Mouse (Mus musculus) heart, embryonic 11.5 days (tissue): ENCODE data around the gene Pipox. TPM values are rescaled to one million over a fixed set of nuclear protein-coding genes. Genes with fewer than 3 reads are reported as not detected.
A peak's percentile ranks its signal among the peaks of the same experiment; 100 is the strongest.

Source experiments
- ATAC-seq: fragments of 200-750 bp; cut with Nextera tagmentation; replicated peaks from 2 replicates; pipeline ENCODE4 v1.8.0; 2017; ENCODE audit warnings: moderate library complexity; ENCODE audit not compliant: insufficient number of reproducible peaks, low FRiP score, low TSS enrichment
- H3K27ac ChIP-seq: fragments of 300-500 bp; sonication (generic); 2 replicates; pipeline ENCODE4 v1.5.1; 2014; ENCODE audit warnings: mild to moderate bottlenecking, low read depth, low read length
- H3K27me3 ChIP-seq: fragments of 300-500 bp; sonication (generic); 2 replicates; pipeline ENCODE4 v1.6.1; 2014; ENCODE audit warnings: mild to moderate bottlenecking, low read length, mixed read lengths; ENCODE audit not compliant: control insufficient read depth, insufficient read depth
- H3K36me3 ChIP-seq: fragments of 300-500 bp; sonication (generic); 2 replicates; pipeline ENCODE4 v1.6.1; 2014; ENCODE audit warnings: mild to moderate bottlenecking, low read length, moderate library complexity, mixed read lengths; ENCODE audit not compliant: control insufficient read depth, insufficient read depth
- H3K4me1 ChIP-seq: fragments of 300-500 bp; sonication (generic); 2 replicates; pipeline ENCODE4 v1.6.1; 2014; ENCODE audit warnings: low read length; ENCODE audit not compliant: control insufficient read depth, insufficient read depth
- H3K4me2 ChIP-seq: fragments of 300-500 bp; sonication (generic); 2 replicates; pipeline ENCODE4 v1.6.1; 2014; ENCODE audit warnings: mild to moderate bottlenecking, moderate library complexity
- H3K4me3 ChIP-seq: fragments of 300-500 bp; sonication (generic); 2 replicates; pipeline ENCODE4 v1.5.1; 2014; ENCODE audit warnings: low read depth, low read length
- H3K9ac ChIP-seq: fragments of 300-500 bp; sonication (generic); 2 replicates; pipeline ENCODE4 v1.6.1; 2014; ENCODE audit warnings: mild to moderate bottlenecking, low read depth, low read length, moderate library complexity
- H3K9me3 ChIP-seq: fragments of 300-500 bp; sonication (generic); replicated peaks from 2 replicates; pipeline ENCODE4 v1.6.1; 2016; ENCODE audit warnings: low read length; ENCODE audit not compliant: control insufficient read depth
- WGBS: fragments of 180-500 bp; shearing (Covaris S2); extraction: QIAGEN DNeasy Blood & Tissue Kit; methylation state at CpG from one replicate; pipeline ENCODE4 v1.1.7; 2014; ENCODE audit not compliant: insufficient replicate concordance; 5-methylcytosine and 5-hydroxymethylcytosine counted together
- polyA plus RNA-seq: library from polyadenylated mRNA; unstranded; fragments of >200 nt; fragmentation: Nextera tagmentation; extraction: Ambion mirVana; gene quantifications from 2 replicates; pipeline ENCODE4 v1.2.1, GENCODE M21; 2014

The Pipox gene
- polyA plus RNA-seq, result 1.8 and 2.4 TPM in 2 replicates

DNA sequence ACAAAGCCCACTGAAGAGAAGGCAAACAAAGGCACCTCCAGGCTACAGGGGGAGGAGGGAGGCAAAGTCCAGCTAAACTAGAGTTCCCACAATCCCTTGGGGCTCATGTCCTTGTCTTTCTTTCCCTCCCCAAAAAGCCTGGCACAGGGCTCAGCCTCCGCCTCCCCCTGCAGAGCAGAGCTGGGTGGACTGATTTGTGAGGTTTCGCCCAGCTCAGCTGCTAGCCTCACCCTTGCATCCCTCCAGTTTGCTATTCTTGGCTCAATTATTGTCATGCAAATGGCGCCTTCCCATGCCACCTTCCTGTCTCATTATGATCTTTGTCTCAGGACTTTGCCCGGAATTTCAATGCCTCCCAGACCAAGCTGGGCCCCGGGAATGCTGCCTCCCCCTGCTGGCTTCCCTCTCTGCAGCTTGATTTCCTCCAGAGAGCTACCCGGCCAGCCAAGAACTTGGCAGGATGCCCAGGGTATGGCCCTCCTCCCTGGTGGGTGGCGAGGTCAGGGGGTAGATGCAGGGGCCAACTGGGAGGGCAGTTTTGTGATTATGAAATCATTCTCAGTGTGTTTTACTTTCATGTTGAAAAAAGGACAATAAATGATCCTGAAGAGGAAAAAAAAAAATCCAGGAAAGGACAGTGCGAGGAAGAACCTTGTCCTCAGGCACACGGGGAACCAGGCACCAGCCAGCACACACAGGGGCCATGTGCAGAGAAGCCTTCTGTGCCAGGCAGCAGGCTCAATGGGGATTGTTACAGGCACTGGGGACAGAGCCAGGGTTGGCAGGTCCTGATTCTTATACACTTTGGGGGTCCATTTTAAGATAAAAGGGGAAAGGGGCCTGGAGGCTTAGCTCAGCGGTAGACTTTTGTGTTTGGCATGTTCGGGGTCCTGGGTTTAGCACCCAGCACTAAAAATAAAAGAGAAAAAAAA lies at the start of gene Pipox:
Gene Pipox (minus strand): TSS at position 310 of the 932 bp plus-strand sequence.
- 21% methylated on average over 11 of the region's 11 CpGs for WGBS
- H3K9me3 ChIP-seq, result no peaks in the 10 kb centered on the region
- no peaks in the 10 kb centered on the region for H3K36me3 ChIP-seq
- peaks cover 24% of the 10 kb centered on the region for H3K4me1 ChIP-seq
- 0 out of 2 replicates have a peak within 1 kb of the TSS, but pooled peaks have one; percentile 15 for H3K4me2 ChIP-seq
- no peak within 1 kb of the TSS for H3K4me3 ChIP-seq
- H3K27ac ChIP-seq, result peak within 1 kb of the TSS; percentile 47
- H3K9ac ChIP-seq, result peak within 1 kb of the TSS; percentile 16; the same call in 1 of the 2 replicates
- peak; percentile 75 for ATAC-seq
- H3K27me3 ChIP-seq, result peaks cover 22% of the 10 kb centered on the region

GRCm38 (mm10) chr11:77942230-77942629 lies 48.3 kb upstream of the Pipox start:
- no peak overlapping the region for H3K27ac ChIP-seq
- H3K9me3 ChIP-seq, result no peaks in the 10 kb centered on the region
- no peaks in the 10 kb centered on the region for H3K36me3 ChIP-seq
- H3K27me3 ChIP-seq, result peaks cover 56% of the 10 kb centered on the region
- no peak overlapping the region for H3K4me2 ChIP-seq
- no peak overlapping the region for H3K9ac ChIP-seq
- peaks cover 7% of the 10 kb centered on the region; the same call in 1 of the 2 replicates for H3K4me1 ChIP-seq
- 37% methylated on average over 5 of the region's 5 CpGs for WGBS
- no peak overlapping the region for H3K4me3 ChIP-seq
- ATAC-seq, result no peak

DNA sequence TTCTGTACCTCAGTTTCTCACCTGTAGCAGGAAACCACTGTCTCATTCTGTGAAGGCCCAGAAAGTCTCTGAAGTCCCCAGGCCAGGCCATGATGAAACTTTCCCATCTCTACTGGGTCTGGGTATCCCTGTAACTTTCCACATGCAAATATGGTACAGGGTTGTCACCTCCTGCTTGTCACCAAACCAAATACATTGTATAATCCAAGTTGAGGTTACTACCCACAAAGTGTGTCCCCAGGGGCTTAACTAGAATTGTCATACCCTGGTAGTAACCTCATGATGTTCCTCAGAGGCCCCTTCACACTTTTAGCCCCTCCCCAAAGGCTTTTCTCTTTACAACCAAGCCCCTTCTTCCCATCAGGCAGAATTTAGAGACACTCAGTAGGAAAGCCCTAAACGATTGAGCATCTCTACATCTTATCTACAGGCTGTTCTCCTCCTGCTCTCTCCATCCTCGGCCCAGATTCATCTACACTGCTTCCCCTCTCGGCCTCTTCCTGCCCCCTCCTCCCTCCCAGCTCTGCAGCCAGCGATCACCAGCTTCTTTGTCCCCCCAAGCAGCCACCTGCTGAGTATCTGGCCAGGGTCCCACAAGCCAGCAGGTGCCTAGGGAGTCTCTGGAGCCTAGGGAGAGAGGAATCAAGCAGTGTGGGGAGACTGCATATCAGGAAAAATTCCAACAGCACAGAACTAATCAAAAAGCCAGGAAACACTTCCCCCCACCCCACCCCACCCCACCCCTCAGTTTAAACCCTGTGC lies 43.9 kb upstream of the Pipox start:
- H3K4me3 ChIP-seq, result no peak overlapping the region
- H3K27me3 ChIP-seq, result peaks cover 74% of the 10 kb centered on the region
- H3K27ac ChIP-seq, result no peak overlapping the region
- H3K36me3 ChIP-seq, result no peaks in the 10 kb centered on the region
- no peaks in the 10 kb centered on the region for H3K9me3 ChIP-seq
- H3K9ac ChIP-seq, result no peak overlapping the region
- ATAC-seq, result no peak
- H3K4me2 ChIP-seq, result no peak overlapping the region
- WGBS, result 10% methylated on average over 4 of the region's 4 CpGs
- peaks cover 7% of the 10 kb centered on the region; the same call in 1 of the 2 replicates for H3K4me1 ChIP-seq

DNA sequence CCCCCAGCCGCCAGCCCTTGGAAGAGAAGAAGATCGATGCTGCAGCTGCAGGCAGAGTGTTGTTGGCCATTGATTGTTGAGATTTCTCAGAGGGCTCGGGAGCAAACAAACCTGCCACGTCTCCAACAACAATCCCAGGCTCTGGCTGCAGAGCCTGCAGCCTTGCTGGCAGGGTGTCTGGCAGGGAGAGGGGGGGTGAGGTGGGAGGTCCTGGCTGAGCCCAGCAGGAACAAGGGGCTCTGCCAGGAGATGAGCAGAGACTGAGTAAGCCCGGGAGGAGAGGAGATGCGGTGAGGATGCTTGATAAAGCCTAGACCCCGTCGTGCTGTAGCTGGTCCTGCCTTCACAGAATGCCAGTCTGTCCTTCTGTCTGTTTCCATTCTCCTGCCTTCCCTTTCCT lies 43.0 kb upstream of the Pipox start:
- Histone ChIP-seq H3K9me3 (no peaks in the 10 kb centered on the region), H3K36me3 (no peaks in the 10 kb centered on the region), H3K27me3 (peaks cover 80% of the 10 kb centered on the region), H3K4me2 (no peak overlapping the region), H3K4me1 (peaks cover 4% of the 10 kb centered on the region; the same call in 1 of the 2 replicates), H3K4me3 (no peak overlapping the region), H3K9ac (no peak overlapping the region), H3K27ac (no peak overlapping the region)
- ATAC-seq, result no peak
- WGBS, result 6% methylated on average over 8 of the region's 8 CpGs

DNA sequence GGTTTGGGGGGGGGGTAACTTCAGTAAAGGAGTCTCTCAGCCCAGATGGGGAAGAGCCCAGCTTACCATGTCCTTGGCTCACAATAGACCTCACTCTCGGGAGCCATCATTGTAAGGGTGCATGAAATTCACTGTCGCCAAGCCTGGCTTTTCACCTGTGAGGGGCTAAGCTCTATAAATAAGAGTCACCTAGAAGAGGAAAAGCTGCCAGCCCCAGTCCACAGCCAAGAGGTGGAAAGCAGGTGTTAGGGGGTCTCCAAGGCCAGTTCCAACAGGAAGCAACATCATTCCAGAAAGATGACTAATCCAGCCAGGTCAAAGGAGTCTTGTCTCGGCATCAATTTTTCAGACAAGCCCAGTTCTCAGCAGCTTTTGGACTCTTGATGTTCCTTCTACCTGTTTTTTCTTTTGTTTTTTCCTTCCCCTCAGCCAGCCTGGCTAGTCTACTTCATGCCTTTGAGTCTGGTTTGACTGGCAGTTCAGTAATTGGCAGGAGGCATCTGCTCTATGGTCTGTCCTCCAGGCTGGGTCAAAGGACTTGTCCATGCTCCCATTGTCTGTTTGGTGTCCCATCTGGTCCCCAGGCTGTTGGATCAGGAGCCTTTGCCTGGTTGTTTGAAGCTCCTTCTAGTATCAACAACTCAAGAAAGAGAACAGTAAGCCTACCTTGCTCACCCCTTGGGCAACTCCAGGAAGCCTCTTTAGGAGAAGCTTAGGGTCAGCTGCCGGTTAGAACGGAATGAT lies 40.8 kb upstream of the Pipox start:
- no peak overlapping the region for H3K4me2 ChIP-seq
- ATAC-seq, result no peak
- no peaks in the 10 kb centered on the region for H3K36me3 ChIP-seq
- H3K27me3 ChIP-seq, result peaks cover 89% of the 10 kb centered on the region
- H3K9ac ChIP-seq, result no peak overlapping the region
- H3K9me3 ChIP-seq, result no peaks in the 10 kb centered on the region
- WGBS, result 45% methylated on average over 5 of the region's 5 CpGs
- H3K27ac ChIP-seq, result no peak overlapping the region
- no peak overlapping the region for H3K4me3 ChIP-seq
- H3K4me1 ChIP-seq, result peaks cover 12% of the 10 kb centered on the region

- H3K27ac ChIP-seq, result no peak overlapping the region
- H3K27me3 ChIP-seq, result peaks cover 90% of the 10 kb centered on the region
- H3K36me3 ChIP-seq, result no peaks in the 10 kb centered on the region
- H3K4me2 ChIP-seq, result no peak overlapping the region
- 6% methylated on average over 4 of the region's 4 CpGs for WGBS
- no peak overlapping the region for H3K4me3 ChIP-seq
- H3K4me1 ChIP-seq, result peaks cover 9% of the 10 kb centered on the region
- no peak overlapping the region for H3K9ac ChIP-seq
- ATAC-seq, result no peak
- no peaks in the 10 kb centered on the region for H3K9me3 ChIP-seq
These were observed 40.2 kb upstream of the Pipox start for GRCm38 (mm10) chr11:77934111-77934521.

GRCm38 (mm10) chr11:77932576-77932975 lies 38.7 kb upstream of the Pipox start:
- WGBS, result 24% methylated on average over 5 of the region's 5 CpGs
- Histone ChIP-seq H3K9ac (no peak overlapping the region), H3K4me2 (no peak overlapping the region), H3K36me3 (no peaks in the 10 kb centered on the region), H3K27ac (no peak overlapping the region), H3K9me3 (no peaks in the 10 kb centered on the region), H3K27me3 (peaks cover 80% of the 10 kb centered on the region), H3K4me1 (peaks cover 9% of the 10 kb centered on the region), H3K4me3 (no peak overlapping the region)
- ATAC-seq, result no peak
